ENCODE assay signal across 13 mouse cellular contexts in the genomic region with DNA sequence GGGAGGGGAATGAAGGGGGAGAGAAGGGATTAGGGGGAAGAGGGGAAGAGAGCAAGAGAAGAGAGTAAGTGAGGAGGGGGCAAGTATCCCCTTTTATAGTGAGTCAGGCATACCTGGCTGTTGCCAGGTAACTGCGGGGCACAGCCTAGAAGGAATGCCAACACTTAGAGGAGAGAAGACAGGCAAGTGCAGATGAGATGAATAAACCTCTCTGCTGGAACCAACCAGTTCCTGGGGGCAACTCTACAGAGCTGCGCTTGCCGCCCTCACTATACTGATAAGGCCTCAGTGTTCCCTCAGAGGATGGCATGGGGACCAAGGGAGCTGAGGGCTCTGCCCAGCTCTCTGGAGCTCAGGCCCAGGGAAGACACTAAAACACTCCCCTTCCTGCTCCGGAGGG.
DNase-seq lines count a peak whose midpoint lies in the region; ATAC-seq and TF ChIP-seq lines count a peak whose summit lies in the region.
"Had no signal": no experiment of that assay in that cellular context is flagged by ENCODE, and none has a peak within 500 bp of the region (broad histone marks: within the 10 kb centered on the region; RNA-seq: fewer than 3 reads in every experiment).

No protein-coding gene starts in this region.

- H3K9ac ChIP-seq in lung, embryonic 14.5 days = no peak overlapping the region; the same call in 1 of the 2 replicates
- H3K9ac ChIP-seq in hindbrain, postnatal 0 days (replicated peaks; ENCODE audit: low read length) = no peak overlapping the region
- H3K9ac ChIP-seq in stomach, embryonic 16.5 days (ENCODE audit: low read length) = 0 out of 2 replicates have a peak overlapping the region, but pooled peaks have one; percentile 40
- H3K9ac ChIP-seq: heart, embryonic 15.5 days had no signal

- no peaks in the 10 kb centered on the region for H3K9me3 ChIP-seq in lung, embryonic 14.5 days (ENCODE audit: low read depth, low read length)
- H3K9me3 ChIP-seq in hindbrain, postnatal 0 days (ENCODE audit: low read length) = no peaks in the 10 kb centered on the region
- H3K9me3 ChIP-seq in stomach, embryonic 16.5 days (replicated peaks; ENCODE audit: control insufficient read depth, low read length) = no peaks in the 10 kb centered on the region
- H3K9me3 ChIP-seq: G1E; heart, embryonic 15.5 days had no signal

- H3K4me3 ChIP-seq in lung, embryonic 14.5 days (ENCODE audit: low read depth, low read length) = no peak overlapping the region
- H3K4me3 ChIP-seq in hindbrain, postnatal 0 days (ENCODE audit: low read length) = no peak overlapping the region
- no peak overlapping the region for H3K4me3 ChIP-seq in stomach, embryonic 16.5 days (replicated peaks; ENCODE audit: low read length)
- H3K4me3 ChIP-seq: heart, embryonic 15.5 days had no signal

- H3K4me2 ChIP-seq in lung, embryonic 14.5 days = no peak overlapping the region
- H3K4me2 ChIP-seq in hindbrain, postnatal 0 days (ENCODE audit: low read depth, low read length) = no peak overlapping the region
- no peak overlapping the region for H3K4me2 ChIP-seq in stomach, embryonic 16.5 days (ENCODE audit: low read depth, low read length)
- H3K4me2 ChIP-seq: heart, embryonic 15.5 days had no signal

- H3K4me1 ChIP-seq in lung, embryonic 14.5 days (ENCODE audit: insufficient read depth) = peaks cover 13% of the 10 kb centered on the region
- no peaks in the 10 kb centered on the region for H3K4me1 ChIP-seq in hindbrain, postnatal 0 days (ENCODE audit: insufficient read depth, low read length)
- peaks cover 19% of the 10 kb centered on the region for H3K4me1 ChIP-seq in stomach, embryonic 16.5 days (ENCODE audit: control insufficient read depth, insufficient read depth, low read length)

- peak; percentile 14 for DNase-seq in cerebellum, adult 9-11 months
- no peak for DNase-seq in cerebellum, postnatal 36 days
- no peak for DNase-seq in lung, embryonic 14.5 days
- DNase-seq in lung, postnatal 14 days = no peak
- no peak for DNase-seq in hindbrain, postnatal 0 days (ENCODE audit: low spot score)
- DNase-seq in thymus, postnatal 36 days = no peak
- DNase-seq in thymus, postnatal 0 days (ENCODE audit: low spot score) = no peak
- DNase-seq: gastrocnemius, postnatal 10 days; kidney, adult 18-20 months; lung, postnatal 4 days had no signal

- peak overlapping the region; percentile 70 for H3K27ac ChIP-seq in lung, embryonic 14.5 days (ENCODE audit: low read depth)
- no peak overlapping the region for H3K27ac ChIP-seq in hindbrain, postnatal 0 days
- peak overlapping the region; percentile 43; the same call in 1 of the 2 replicates for H3K27ac ChIP-seq in stomach, embryonic 16.5 days (ENCODE audit: low read length)
- H3K27ac ChIP-seq: heart, embryonic 15.5 days had no signal

- WGBS in lung, embryonic 14.5 days = 34% methylated on average over 4 of the region's 4 CpGs
- WGBS in hindbrain, postnatal 0 days = 39% methylated on average over 4 of the region's 4 CpGs
- WGBS in stomach, embryonic 16.5 days = 43% methylated on average over 4 of the region's 4 CpGs

- ATAC-seq in lung, embryonic 14.5 days (ENCODE audit: insufficient read depth) = peak; percentile 25; the same call in 1 of the 2 replicates
- ATAC-seq in hindbrain, postnatal 0 days = peak; percentile 43; the same call in 1 of the 2 replicates
- 0 out of 2 replicates have a peak, but pooled peaks have one; percentile 2 for ATAC-seq in stomach, embryonic 16.5 days (ENCODE audit: insufficient read depth, low FRiP score)

- no peak for TF ChIP-seq CTCF in lung, embryonic 14.5 days (IDR thresholded peaks at IDR 0.05; ENCODE audit: low read depth)
- TF ChIP-seq CTCF in hindbrain, postnatal 0 days (IDR thresholded peaks at IDR 0.05; ENCODE audit: low read depth) = no peak

- no peaks in the 10 kb centered on the region for H3K36me3 ChIP-seq in lung, embryonic 14.5 days (ENCODE audit: insufficient read depth)
- H3K36me3 ChIP-seq in hindbrain, postnatal 0 days (ENCODE audit: insufficient read depth, low read length) = no peaks in the 10 kb centered on the region
- H3K36me3 ChIP-seq in stomach, embryonic 16.5 days (ENCODE audit: control insufficient read depth, insufficient read depth, low read length) = no peaks in the 10 kb centered on the region
- H3K36me3 ChIP-seq: G1E; heart, embryonic 15.5 days had no signal

- no peaks in the 10 kb centered on the region for H3K27me3 ChIP-seq in lung, embryonic 14.5 days (ENCODE audit: insufficient read depth, low read length)
- no peaks in the 10 kb centered on the region for H3K27me3 ChIP-seq in hindbrain, postnatal 0 days (ENCODE audit: insufficient read depth, low read length)
- no peaks in the 10 kb centered on the region for H3K27me3 ChIP-seq in stomach, embryonic 16.5 days (ENCODE audit: control insufficient read depth, insufficient read depth, low read length)
